Mouse (Mus musculus) limb, embryonic 11.5 days (tissue): Measurements from ENCODE around the gene Ralbp1. TPM values are rescaled to one million over a fixed set of nuclear protein-coding genes. Genes with fewer than 3 reads are reported as not detected.

Source experiments
- ATAC-seq: fragments of 200-750 bp; cut with Nextera tagmentation; 2 replicates; pipeline ENCODE4 v1.8.0; 2017; ENCODE audit warnings: low read depth; ENCODE audit not compliant: insufficient number of reproducible peaks, low FRiP score, low TSS enrichment
- DNase-seq: peaks from one replicate; pipeline ENCODE4 v3.0.0-alpha.2; 2015; ENCODE audit warnings: low spot score
- H3K27ac ChIP-seq: fragments of 300-500 bp; sonication (generic); replicated peaks from 2 replicates; pipeline ENCODE4 v1.5.1; 2014; ENCODE audit warnings: low read depth, mild to moderate bottlenecking, low read length
- H3K27me3 ChIP-seq: fragments of 300-500 bp; sonication (generic); 2 replicates; pipeline ENCODE4 v1.6.1; 2014; ENCODE audit warnings: mild to moderate bottlenecking, low read length, mixed read lengths; ENCODE audit not compliant: control insufficient read depth, insufficient read depth
- H3K36me3 ChIP-seq: fragments of 300-500 bp; sonication (generic); 2 replicates; pipeline ENCODE4 v1.6.1; 2014; ENCODE audit warnings: mild to moderate bottlenecking, low read length, moderate library complexity, mixed read lengths; ENCODE audit not compliant: control insufficient read depth, insufficient read depth
- H3K4me1 ChIP-seq: fragments of 300-500 bp; sonication (generic); 2 replicates; pipeline ENCODE4 v1.6.1; 2014; ENCODE audit warnings: low read length, mixed read lengths; ENCODE audit not compliant: control insufficient read depth, insufficient read depth
- H3K4me2 ChIP-seq: fragments of 300-500 bp; sonication (generic); 2 replicates; pipeline ENCODE4 v1.6.1; 2014; ENCODE audit warnings: low read depth, mild to moderate bottlenecking, moderate library complexity; ENCODE audit not compliant: severe bottlenecking
- H3K4me3 ChIP-seq: fragments of 300-500 bp; sonication (generic); 2 replicates; pipeline ENCODE4 v1.5.1; 2014; ENCODE audit warnings: low read depth, low read length
- H3K9ac ChIP-seq: fragments of 300-500 bp; sonication (generic); 2 replicates; pipeline ENCODE4 v1.6.1; 2014; ENCODE audit warnings: mild to moderate bottlenecking, low read length
- H3K9me3 ChIP-seq: fragments of 300-500 bp; sonication (generic); 2 replicates; pipeline ENCODE4 v1.6.1; 2016; ENCODE audit warnings: low read length; ENCODE audit not compliant: control insufficient read depth
- WGBS: fragments of 180-500 bp; shearing (Covaris S2); extraction: QIAGEN DNeasy Blood & Tissue Kit; methylation state at CpG from one replicate; pipeline ENCODE4 v1.1.7; 2014; 5-methylcytosine and 5-hydroxymethylcytosine counted together
- polyA plus RNA-seq: library from polyadenylated mRNA; unstranded; fragments of >200 nt; fragmentation: Nextera tagmentation; extraction: Ambion mirVana; gene quantifications from 2 replicates; pipeline ENCODE4 v1.2.1, GENCODE M21; 2014

The Ralbp1 gene
- polyA plus RNA-seq, 1 experiment from 2014 or later, result 55.2 TPM

DNA sequence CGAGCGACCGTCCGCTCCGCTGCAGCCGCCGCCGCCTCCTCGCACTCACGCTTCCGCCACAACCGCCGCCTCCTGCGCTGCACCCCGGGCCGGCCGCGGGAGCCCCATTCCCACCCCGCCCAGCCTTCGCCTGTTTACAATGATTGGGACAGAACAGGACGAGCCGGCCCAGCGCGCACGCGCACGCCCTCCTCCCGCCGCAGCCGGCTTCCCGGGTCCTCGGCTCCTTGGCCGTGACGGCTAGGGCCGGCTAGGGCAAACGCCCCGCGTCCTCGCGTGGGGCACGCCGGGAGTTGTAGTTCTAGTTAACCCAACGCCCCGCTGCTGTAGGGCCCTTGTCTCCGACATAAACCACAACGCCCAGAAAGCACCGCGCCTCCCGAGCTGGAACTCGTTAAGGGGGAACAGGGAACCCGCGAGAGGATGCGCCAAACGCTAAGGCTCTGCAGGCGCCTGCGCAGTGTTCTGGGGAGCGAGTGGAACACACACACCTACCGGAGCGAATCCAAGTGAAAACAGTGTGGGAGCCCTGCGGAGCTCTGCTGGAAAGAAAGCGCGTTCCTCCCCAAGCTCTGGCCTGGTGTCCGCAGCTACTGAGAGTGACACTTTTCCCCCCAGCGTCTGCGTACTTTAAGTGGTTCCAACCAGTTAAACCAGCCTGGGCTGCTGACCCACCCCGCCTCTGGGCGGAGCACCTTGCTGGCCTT, 754 bp downstream of the Ralbp1 start:
- under 1% methylated on average over 48 of the region's 67 CpGs for WGBS

DNA sequence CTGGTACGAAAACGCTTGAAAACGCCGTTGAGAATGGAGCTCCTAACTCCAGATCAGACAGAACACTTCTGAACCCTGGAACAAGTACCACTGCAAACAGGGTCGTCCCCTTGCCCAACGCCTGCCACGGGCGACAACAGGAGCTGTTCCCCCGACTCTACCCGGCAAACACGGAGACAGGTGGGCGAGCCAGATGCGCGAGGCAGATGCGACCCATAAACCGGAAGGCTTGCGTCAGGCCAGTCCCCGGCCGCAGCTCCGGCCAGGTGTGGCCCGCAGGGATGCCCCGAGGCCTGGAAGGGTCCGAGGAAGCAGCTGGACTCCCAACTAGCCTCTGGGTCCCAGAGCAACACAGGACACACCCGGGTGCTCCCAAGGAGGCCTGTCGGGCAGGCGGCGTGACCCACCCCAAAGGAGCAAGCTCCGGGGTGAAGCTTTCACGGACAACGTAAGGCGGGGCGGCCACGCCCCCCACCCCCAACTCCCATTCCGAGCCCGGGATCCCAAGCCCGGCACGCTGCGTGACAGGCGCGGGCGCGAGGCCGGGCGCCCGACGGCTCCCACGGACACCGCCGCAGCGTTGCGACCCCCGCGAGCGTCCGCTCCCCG, 1.4 kb downstream of the Ralbp1 start:
- under 1% methylated on average over 50 of the region's 56 CpGs for WGBS
- Histone ChIP-seq H3K4me1 (0 out of 2 replicates have a peak, but pooled peaks cover 6% of the 10 kb centered on the region), H3K27me3 (no peaks in the 10 kb centered on the region), H3K9ac (peak overlapping the region; percentile 74), H3K4me2 (peak overlapping the region; percentile 85), H3K4me3 (peak overlapping the region; percentile 68), H3K36me3 (no peaks in the 10 kb centered on the region), H3K9me3 (no peaks in the 10 kb centered on the region), H3K27ac (peak overlapping the region; percentile 67; the same call in 1 of the 2 replicates)
- ATAC-seq, result peak; percentile 27
- no peak for DNase-seq

More for the DNA sequence above, 754 bp downstream of the Ralbp1 start:
- Histone ChIP-seq H3K9me3 (no peaks in the 10 kb centered on the region), H3K4me2 (peak overlapping the region; percentile 85), H3K36me3 (no peaks in the 10 kb centered on the region), H3K9ac (peak overlapping the region; percentile 74), H3K4me3 (peak overlapping the region; percentile 68), H3K27ac (peak overlapping the region; percentile 89), H3K27me3 (no peaks in the 10 kb centered on the region), H3K4me1 (0 out of 2 replicates have a peak, but pooled peaks cover 6% of the 10 kb centered on the region)
- ATAC-seq (peak; percentile 99), DNase-seq (peak; percentile 99)

DNA sequence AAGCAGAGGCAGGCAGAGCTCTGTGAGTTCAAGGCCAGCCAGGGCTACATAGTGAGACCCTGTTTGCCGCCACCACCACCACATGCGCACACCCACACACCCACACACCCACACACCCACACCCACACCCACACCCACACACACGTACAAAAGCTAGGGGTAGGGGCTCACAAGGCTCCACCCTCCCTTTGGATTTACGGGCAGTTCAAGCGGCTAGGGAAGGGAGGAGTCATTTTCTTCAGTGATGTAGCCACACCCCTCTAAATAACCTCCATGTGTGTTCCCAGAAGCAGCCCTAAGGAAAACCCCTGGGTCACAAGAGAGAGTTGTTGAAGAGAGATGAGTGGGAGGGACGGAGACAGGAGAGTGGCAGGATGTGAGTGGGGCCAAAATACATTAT, 8.6 kb downstream of the Ralbp1 start:
- 53% methylated on average over 6 of the region's 6 CpGs for WGBS
- Histone ChIP-seq H3K27me3 (no peaks in the 10 kb centered on the region), H3K4me1 (no peaks in the 10 kb centered on the region), H3K4me2 (no peak overlapping the region), H3K9ac (no peak overlapping the region), H3K4me3 (no peak overlapping the region), H3K9me3 (no peaks in the 10 kb centered on the region), H3K27ac (no peak overlapping the region), H3K36me3 (no peaks in the 10 kb centered on the region)
- DNase-seq (no peak), ATAC-seq (no peak)

DNA sequence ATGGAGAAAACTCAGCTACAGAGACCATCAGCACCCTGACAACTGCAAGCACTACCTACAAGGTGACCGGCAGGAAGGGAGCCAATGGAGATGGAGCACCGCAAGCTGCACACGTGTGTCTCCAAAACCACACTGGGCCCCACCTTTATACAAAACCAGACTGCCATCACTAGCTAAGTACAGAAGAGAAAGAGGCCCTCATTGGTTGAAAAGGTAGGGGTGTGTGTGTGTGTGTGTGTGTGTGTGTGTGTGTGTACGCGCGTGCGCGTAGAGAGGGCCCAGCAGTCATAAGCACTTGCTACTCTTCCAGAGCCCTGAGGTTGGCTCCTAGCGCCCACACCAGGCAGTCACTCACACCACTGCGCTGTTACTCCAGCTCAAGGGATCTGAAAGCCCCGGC, 11.8 kb downstream of the Ralbp1 start:
- DNase-seq (no peak), ATAC-seq (no peak)
- 96% methylated on average over 11 of the region's 11 CpGs for WGBS
- no peak overlapping the region for H3K4me2 ChIP-seq
- H3K27me3 ChIP-seq, result no peaks in the 10 kb centered on the region
- H3K4me3 ChIP-seq, result no peak overlapping the region
- no peaks in the 10 kb centered on the region for H3K36me3 ChIP-seq
- H3K27ac ChIP-seq, result no peak overlapping the region
- H3K9ac ChIP-seq, result no peak overlapping the region
- no peaks in the 10 kb centered on the region for H3K9me3 ChIP-seq
- 0 out of 2 replicates have a peak, but pooled peaks cover 5% of the 10 kb centered on the region for H3K4me1 ChIP-seq

DNA sequence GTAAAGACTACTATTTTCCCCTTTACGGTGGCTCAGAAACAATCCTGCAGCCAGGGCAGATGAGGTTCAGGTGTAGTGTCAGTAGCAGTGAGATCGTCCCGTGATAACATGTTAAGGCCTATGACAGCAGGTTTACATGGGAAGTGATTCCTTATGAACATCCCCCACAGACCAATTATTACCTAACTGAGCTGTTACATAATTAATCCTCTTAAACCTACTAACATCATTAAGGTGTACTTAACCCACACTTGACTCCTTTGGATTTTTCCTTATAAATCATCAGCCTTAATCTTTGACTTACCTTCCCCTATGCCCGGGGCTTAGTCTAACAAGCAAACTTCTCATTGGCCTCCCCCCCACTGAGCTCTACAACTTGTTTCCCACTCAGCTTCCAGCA, 12.4 kb downstream of the Ralbp1 start:
- Histone ChIP-seq H3K4me3 (no peak overlapping the region), H3K36me3 (no peaks in the 10 kb centered on the region), H3K4me2 (no peak overlapping the region), H3K9ac (no peak overlapping the region), H3K27me3 (no peaks in the 10 kb centered on the region), H3K9me3 (no peaks in the 10 kb centered on the region), H3K27ac (no peak overlapping the region), H3K4me1 (0 out of 2 replicates have a peak, but pooled peaks cover 5% of the 10 kb centered on the region)
- DNase-seq, result no peak
- ATAC-seq, result no peak
- 85% methylated on average over 4 of the region's 4 CpGs for WGBS

DNA sequence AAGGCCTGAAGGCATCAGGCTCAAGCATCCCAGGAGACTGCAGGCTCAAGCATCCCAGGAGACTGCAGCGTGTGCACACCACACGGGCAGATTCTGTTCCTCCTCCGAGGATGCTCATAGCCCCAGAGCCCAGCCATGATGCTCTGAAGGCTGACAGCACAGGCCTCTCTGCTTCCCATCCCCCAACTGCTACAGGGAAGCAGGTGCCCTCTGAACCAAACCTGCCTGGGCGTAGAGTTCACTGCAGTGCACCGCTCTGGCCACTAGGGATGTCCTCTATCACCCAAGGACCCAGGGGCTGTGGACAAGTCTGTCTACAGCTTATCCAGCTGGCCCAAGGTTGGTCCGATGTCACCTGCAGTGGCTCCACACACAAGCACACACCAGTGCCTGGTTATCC, 12.9 kb downstream of the Ralbp1 start:
- ATAC-seq (no peak), DNase-seq (peak; percentile 61)
- Histone ChIP-seq H3K9me3 (no peaks in the 10 kb centered on the region), H3K27me3 (no peaks in the 10 kb centered on the region), H3K36me3 (no peaks in the 10 kb centered on the region), H3K4me3 (no peak overlapping the region), H3K27ac (no peak overlapping the region), H3K4me1 (0 out of 2 replicates have a peak, but pooled peaks cover 5% of the 10 kb centered on the region), H3K9ac (no peak overlapping the region), H3K4me2 (no peak overlapping the region)
- WGBS, result 43% methylated on average over 6 of the region's 6 CpGs

DNA sequence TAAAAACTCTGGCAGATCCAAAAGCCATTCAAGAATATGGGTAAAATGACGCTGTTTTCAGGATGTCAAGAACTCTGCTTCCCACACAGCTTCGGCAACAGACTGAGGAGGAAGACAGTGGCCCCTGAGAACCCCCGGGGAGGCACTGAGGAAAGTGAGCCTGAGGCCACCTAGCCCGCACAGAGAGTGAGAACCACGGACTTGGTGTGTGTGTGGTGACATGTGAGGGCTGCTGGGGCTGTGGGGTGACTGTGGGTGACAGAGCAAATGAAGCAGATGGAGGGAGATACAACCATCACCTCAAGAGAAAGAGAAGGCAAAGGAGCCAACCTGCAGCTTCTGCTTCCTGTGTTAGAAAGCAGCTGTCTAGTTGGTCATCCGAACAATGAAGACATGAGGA, 13.5 kb downstream of the Ralbp1 start:
- DNase-seq (no peak), ATAC-seq (no peak)
- Histone ChIP-seq H3K27ac (no peak overlapping the region), H3K9me3 (no peaks in the 10 kb centered on the region), H3K4me3 (no peak overlapping the region), H3K4me2 (no peak overlapping the region), H3K9ac (no peak overlapping the region), H3K27me3 (no peaks in the 10 kb centered on the region), H3K36me3 (no peaks in the 10 kb centered on the region), H3K4me1 (0 out of 2 replicates have a peak, but pooled peaks cover 5% of the 10 kb centered on the region)
- WGBS, result 68% methylated on average over 6 of the region's 6 CpGs

DNA sequence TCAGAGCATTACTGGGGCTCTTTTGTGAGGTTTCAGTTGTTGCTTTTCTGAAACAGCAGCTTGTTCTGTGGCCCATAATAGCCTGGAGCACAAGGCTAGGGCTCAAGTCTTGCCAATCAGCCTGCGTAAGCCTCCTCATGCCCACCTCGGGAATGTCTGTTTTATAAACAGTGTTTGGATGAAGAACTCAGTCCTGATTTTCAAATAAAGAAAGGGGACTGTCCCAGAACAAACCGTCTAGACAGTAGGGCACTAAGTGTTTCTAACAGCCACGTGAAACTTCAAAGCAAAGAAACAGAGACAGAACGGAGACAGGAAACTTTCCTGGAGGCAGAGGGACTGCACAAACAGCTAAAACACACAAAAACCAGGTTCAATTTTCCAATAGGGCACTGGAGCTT, 14.0 kb downstream of the Ralbp1 start:
- no peaks in the 10 kb centered on the region for H3K27me3 ChIP-seq
- ATAC-seq (no peak), DNase-seq (no peak)
- no peak overlapping the region for H3K27ac ChIP-seq
- no peaks in the 10 kb centered on the region for H3K9me3 ChIP-seq
- H3K36me3 ChIP-seq, result no peaks in the 10 kb centered on the region
- WGBS, result 35% methylated on average over 5 of the region's 5 CpGs
- 0 out of 2 replicates have a peak, but pooled peaks cover 5% of the 10 kb centered on the region for H3K4me1 ChIP-seq
- no peak overlapping the region for H3K4me2 ChIP-seq
- H3K4me3 ChIP-seq, result no peak overlapping the region
- no peak overlapping the region for H3K9ac ChIP-seq
